Mouse (Mus musculus) MEL (cell line): ENCODE results near the gene Bckdhb. TPM values are rescaled to one million over a fixed set of nuclear protein-coding genes. Genes with fewer than 3 reads are reported as not detected.

ENCODE experiments used
- DNase-seq: peaks from one replicate; pipeline ENCODE4 v3.0.0; 2011; ENCODE audit warnings: low read depth, low spot score
- H3K27ac ChIP-seq: 2 replicates; pipeline ENCODE4 v1.5.1; 2012; ENCODE audit warnings: low read depth, mild to moderate bottlenecking, control low read depth, low read length, moderate library complexity; ENCODE audit not compliant: control insufficient read depth
- H3K27me3 ChIP-seq, 2 experiments: fragments of 150-350 bp in 1 of 2; sonication (generic) in 1 of 2; 2 replicates each; pipeline ENCODE4 v1.6.1; 2012; ENCODE audit warnings: low read length in 2 of 2, mild to moderate bottlenecking in 2 of 2, improper control_type of control experiment in 1 of 2, moderate library complexity in 1 of 2; ENCODE audit not compliant: insufficient read depth in 2 of 2, control insufficient read depth in 1 of 2
- H3K36me3 ChIP-seq, 2 experiments: 2 replicates each; pipeline ENCODE4 v1.6.1; 2012 to 2014; ENCODE audit warnings: low read length in 2 of 2, improper control_type of control experiment in 1 of 2, inconsistent platforms in 1 of 2, mild to moderate bottlenecking in 1 of 2; ENCODE audit not compliant: insufficient read depth in 2 of 2, control insufficient read depth in 1 of 2
- H3K4me1 ChIP-seq, 2 experiments: fragments of 150-350 bp in 1 of 2; sonication (generic) in 1 of 2; 2 replicates each; pipeline ENCODE4 v1.6.1; 2012; ENCODE audit warnings: low read length in 2 of 2, improper control_type of control experiment in 1 of 2, mild to moderate bottlenecking in 1 of 2; ENCODE audit not compliant: insufficient read depth in 2 of 2, control insufficient read depth in 1 of 2
- H3K4me3 ChIP-seq, 2 experiments: fragments of 150-350 bp in 1 of 2; sonication (generic) in 1 of 2; 2 replicates each; pipeline ENCODE4 v1.5.1; 2012; ENCODE audit warnings: low read depth in 2 of 2, low read length in 2 of 2, mild to moderate bottlenecking in 2 of 2, moderate library complexity in 2 of 2, control low read depth in 1 of 2, improper control_type of control experiment in 1 of 2; ENCODE audit not compliant: control insufficient read depth in 1 of 2, insufficient read depth in 1 of 2
- H3K79me2 ChIP-seq: 2 replicates; pipeline ENCODE4 v1.6.1; 2012; ENCODE audit warnings: mild to moderate bottlenecking, low read length, moderate library complexity; ENCODE audit not compliant: control insufficient read depth, poor library complexity, insufficient read depth
- H3K9ac ChIP-seq: 2 replicates; pipeline ENCODE4 v1.6.1; 2012; ENCODE audit warnings: low read depth, mild to moderate bottlenecking, control low read depth, low read length, moderate library complexity; ENCODE audit not compliant: control insufficient read depth, poor library complexity, severe bottlenecking
- H3K9me3 ChIP-seq: fragments of 150-350 bp; sonication (generic); replicated peaks from 2 replicates; pipeline ENCODE4 v1.6.1; 2012; ENCODE audit warnings: mild to moderate bottlenecking, low read length, improper control_type of control experiment, moderate library complexity; ENCODE audit not compliant: insufficient read depth
- BHLHE40 ChIP-seq: IDR thresholded peaks from 2 replicates; pipeline ENCODE4 v1.6.1; 2012; ENCODE audit warnings: low read depth, mild to moderate bottlenecking, inconsistent platforms, low read length, improper control_type of control experiment, borderline replicate concordance
- CTCF ChIP-seq, 3 experiments: IDR thresholded peaks in 2 of 3; conservative IDR thresholded peaks in 1 of 3; 2 replicates each; pipeline ENCODE4 v1.5.1; 2011 to 2012; ENCODE audit warnings: low read length in 3 of 3, low read depth in 2 of 3, mild to moderate bottlenecking in 2 of 3, improper control_type of control experiment in 1 of 3, inconsistent platforms in 1 of 3, mixed read lengths in 1 of 3, moderate library complexity in 1 of 3; ENCODE audit not compliant: control insufficient read depth in 1 of 3, insufficient read depth in 1 of 3, poor library complexity in 1 of 3, severe bottlenecking in 1 of 3
- E2F4 ChIP-seq: IDR thresholded peaks from 2 replicates; pipeline ENCODE4 v1.6.1; 2011; ENCODE audit warnings: low read depth, low read length, improper control_type of control experiment, borderline replicate concordance
- ETS1 ChIP-seq: IDR thresholded peaks from 2 replicates; pipeline ENCODE4 v1.6.1; 2012; ENCODE audit warnings: low read depth, mild to moderate bottlenecking, inconsistent platforms, low read length, improper control_type of control experiment, moderate library complexity
- GABPA ChIP-seq: IDR thresholded peaks from 2 replicates; pipeline ENCODE4 v1.6.1; 2012; ENCODE audit warnings: low read depth, mild to moderate bottlenecking, inconsistent platforms, low read length, improper control_type of control experiment, moderate library complexity
- HCFC1 ChIP-seq: IDR thresholded peaks from 2 replicates; pipeline ENCODE4 v1.6.1; 2012; ENCODE audit warnings: low read depth, mild to moderate bottlenecking, inconsistent platforms, low read length, improper control_type of control experiment, moderate library complexity
- JUND ChIP-seq: IDR thresholded peaks from 2 replicates; pipeline ENCODE4 v1.6.1; 2011; ENCODE audit warnings: low read depth, mild to moderate bottlenecking, improper control_type of control experiment, low read length
- MAZ ChIP-seq: IDR thresholded peaks from 2 replicates; pipeline ENCODE4 v1.6.1; 2012; ENCODE audit warnings: low read depth, mild to moderate bottlenecking, inconsistent platforms, low read length, improper control_type of control experiment
- MEF2A ChIP-seq: IDR thresholded peaks from 2 replicates; pipeline ENCODE4 v1.6.1; 2014; ENCODE audit warnings: low read depth, mild to moderate bottlenecking, inconsistent platforms, low read length, improper control_type of control experiment; ENCODE audit not compliant: poor library complexity, insufficient replicate concordance, severe bottlenecking; ENCODE audit errors: extremely low read depth
- MXI1 ChIP-seq: IDR thresholded peaks from 2 replicates; pipeline ENCODE4 v1.6.1; 2011; ENCODE audit warnings: mild to moderate bottlenecking, low read depth, low read length, improper control_type of control experiment
- MYC ChIP-seq: IDR thresholded peaks from 2 replicates; pipeline ENCODE4 v1.6.1; 2011; ENCODE audit warnings: low read depth, mild to moderate bottlenecking, low read length, improper control_type of control experiment, moderate library complexity
- NELFE ChIP-seq: IDR thresholded peaks from 2 replicates; pipeline ENCODE4 v1.6.1; 2011; ENCODE audit warnings: low read depth, low read length, improper control_type of control experiment
- NRF1 ChIP-seq: IDR thresholded peaks from 2 replicates; pipeline ENCODE4 v1.6.1; 2014; ENCODE audit warnings: low read depth, mild to moderate bottlenecking, inconsistent platforms, low read length, improper control_type of control experiment, moderate library complexity; ENCODE audit not compliant: poor library complexity, insufficient read depth, severe bottlenecking
- POLR2A ChIP-seq, 2 experiments: IDR thresholded peaks; 2 replicates each; pipeline ENCODE4 v1.6.1; 2011 to 2012; ENCODE audit warnings: low read length in 2 of 2, mild to moderate bottlenecking in 2 of 2, control low read depth in 1 of 2, improper control_type of control experiment in 1 of 2, low read depth in 1 of 2, moderate library complexity in 1 of 2; ENCODE audit not compliant: control insufficient read depth in 1 of 2, insufficient read depth in 1 of 2, poor library complexity in 1 of 2
- POLR2AphosphoS2 ChIP-seq: IDR thresholded peaks from 2 replicates; pipeline ENCODE4 v1.6.1; 2011; ENCODE audit warnings: low read length, improper control_type of control experiment
- POLR2AphosphoS5 ChIP-seq: IDR thresholded peaks from 2 replicates; pipeline ENCODE4 v1.6.1; 2012; ENCODE audit warnings: low read depth, borderline replicate concordance, mild to moderate bottlenecking, inconsistent platforms, low read length, moderate library complexity, mixed read lengths
- RAD21 ChIP-seq: IDR thresholded peaks from 2 replicates; pipeline ENCODE4 v1.6.1; 2011; ENCODE audit warnings: mild to moderate bottlenecking, low read depth, low read length, improper control_type of control experiment
- RCOR1 ChIP-seq: IDR thresholded peaks from 2 replicates; pipeline ENCODE4 v1.6.1; 2012; ENCODE audit warnings: low read depth, mild to moderate bottlenecking, inconsistent platforms, low read length, improper control_type of control experiment
- TAL1 ChIP-seq: IDR thresholded peaks from 2 replicates; pipeline ENCODE4 v1.6.1; 2012; ENCODE audit warnings: mild to moderate bottlenecking, inconsistent platforms, low read length, moderate library complexity, mixed read lengths
- TBP ChIP-seq: IDR thresholded peaks from 2 replicates; pipeline ENCODE4 v1.8.0; 2011; ENCODE audit warnings: low read depth, low read length, improper control_type of control experiment
- ZMIZ1 ChIP-seq: IDR thresholded peaks from 2 replicates; pipeline ENCODE4 v1.6.1; 2012; ENCODE audit warnings: low read depth, mild to moderate bottlenecking, inconsistent platforms, low read length, improper control_type of control experiment, moderate library complexity
- ZNF384 ChIP-seq: IDR thresholded peaks from 2 replicates; pipeline ENCODE4 v1.6.1; 2012; ENCODE audit warnings: low read depth, mild to moderate bottlenecking, inconsistent platforms, low read length, improper control_type of control experiment
- polyA plus RNA-seq, 2 experiments: library from polyadenylated mRNA; stranded (reverse) in 1 of 2; unstranded in 1 of 2; fragments of >175 nt in 1 of 2; fragments of >200 nt in 1 of 2; gene quantifications; 2 replicates each; pipeline versions ENCODE4 v1.2.1 to v1.2.4; 2012; ENCODE audit warnings: low replicate concordance in 2 of 2, low read depth in 1 of 2; ENCODE audit not compliant: insufficient read length in 2 of 2, insufficient read depth in 1 of 2, missing spikeins in 1 of 2
- total RNA-seq: library from RNA; depleted of rRNA; stranded (reverse); fragments of 300-350 nt; gene quantifications from 2 replicates; pipeline ENCODE4 v1.2.3, GENCODE M21; 2012

The Bckdhb gene
- total and polyA plus RNA-seq, 3 experiments = 15.9 to 26.6 TPM; not detected in 1

DNA sequence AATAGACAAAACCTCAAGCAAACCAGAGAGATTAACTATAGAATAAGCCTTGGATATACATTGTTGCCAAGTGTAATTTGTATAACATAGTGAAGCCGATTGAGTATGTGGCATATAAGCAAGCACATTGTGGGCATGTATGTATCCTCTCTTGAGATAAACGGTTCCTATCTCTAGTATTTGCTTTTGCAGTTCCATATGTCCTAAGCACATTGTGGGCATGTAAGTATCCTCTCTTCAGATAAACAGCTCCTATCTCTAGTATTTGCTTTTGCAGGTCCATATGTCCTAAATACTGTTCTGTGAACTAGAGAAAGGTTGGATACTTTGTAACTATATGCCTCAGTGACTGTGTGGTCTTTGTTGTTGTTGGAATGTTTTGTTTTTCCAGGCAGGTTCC, 48.5 kb downstream of the Bckdhb start:
- no peak overlapping the region for H3K9ac ChIP-seq
- H3K4me3 ChIP-seq = no peak overlapping the region
- no peak for DNase-seq
- no peaks in the 10 kb centered on the region for H3K9me3 ChIP-seq
- H3K4me1 ChIP-seq = no peaks in the 10 kb centered on the region
- no peaks in the 10 kb centered on the region for H3K27me3 ChIP-seq
- no peaks in the 10 kb centered on the region; a peak in 1 of 4 replicates for H3K36me3 ChIP-seq
- H3K79me2 ChIP-seq = no peaks in the 10 kb centered on the region
- no peak for TF ChIP-seq ETS1
- TF ChIP-seq BHLHE40 = no peak
- TF ChIP-seq NRF1 = no peak
- TF ChIP-seq GABPA = no peak
- TF ChIP-seq POLR2AphosphoS2 = no peak
- TF ChIP-seq TAL1 = no peak
- TF ChIP-seq TBP = no peak
- no peak for TF ChIP-seq MEF2A
- no peak for TF ChIP-seq POLR2A (IDR thresholded peaks at IDR 0.05; ENCODE audit: control insufficient read depth in 1 of 2, insufficient read depth in 1 of 2, low read depth in 1 of 2, low read length in 2 of 2, poor library complexity in 1 of 2)
- H3K27ac ChIP-seq = no peak overlapping the region

GRCm38 (mm10) chr9:83975811-83976210, 50.9 kb downstream of the Bckdhb start:
- DNase-seq = no peak
- no peaks in the 10 kb centered on the region for H3K4me1 ChIP-seq
- H3K4me3 ChIP-seq = no peak overlapping the region
- H3K9ac ChIP-seq = no peak overlapping the region
- TF ChIP-seq MXI1 = no peak
- TF ChIP-seq BHLHE40 = no peak
- TF ChIP-seq E2F4 = no peak
- no peak for TF ChIP-seq NELFE
- no peak for TF ChIP-seq CTCF (IDR thresholded peaks at IDR 0.05 in 2 of 3, conservative IDR thresholded peaks at IDR 0.05 in 1 of 3; ENCODE audit: control insufficient read depth in 1 of 3, insufficient read depth in 1 of 3, low read depth in 2 of 3, low read length in 3 of 3, poor library complexity in 1 of 3, severe bottlenecking in 1 of 3)
- TF ChIP-seq ZMIZ1 = no peak
- no peak for TF ChIP-seq JUND
- no peak for TF ChIP-seq POLR2AphosphoS5
- no peak for TF ChIP-seq TAL1
- TF ChIP-seq RAD21 = no peak
- no peak for TF ChIP-seq POLR2AphosphoS2
- no peak for TF ChIP-seq HCFC1
- no peak for TF ChIP-seq TBP
- no peak for TF ChIP-seq GABPA
- no peak for TF ChIP-seq MYC
- no peak for TF ChIP-seq MAZ
- TF ChIP-seq ETS1 = no peak
- TF ChIP-seq ZNF384 = no peak
- TF ChIP-seq RCOR1 = no peak
- H3K79me2 ChIP-seq = no peaks in the 10 kb centered on the region
- no peaks in the 10 kb centered on the region for H3K9me3 ChIP-seq
- H3K27me3 ChIP-seq = no peaks in the 10 kb centered on the region
- no peak overlapping the region for H3K27ac ChIP-seq
- no peaks in the 10 kb centered on the region; a peak in 1 of 4 replicates for H3K36me3 ChIP-seq
